Mouse (Mus musculus): ENCODE results near the gene Rbm5.

DNA sequence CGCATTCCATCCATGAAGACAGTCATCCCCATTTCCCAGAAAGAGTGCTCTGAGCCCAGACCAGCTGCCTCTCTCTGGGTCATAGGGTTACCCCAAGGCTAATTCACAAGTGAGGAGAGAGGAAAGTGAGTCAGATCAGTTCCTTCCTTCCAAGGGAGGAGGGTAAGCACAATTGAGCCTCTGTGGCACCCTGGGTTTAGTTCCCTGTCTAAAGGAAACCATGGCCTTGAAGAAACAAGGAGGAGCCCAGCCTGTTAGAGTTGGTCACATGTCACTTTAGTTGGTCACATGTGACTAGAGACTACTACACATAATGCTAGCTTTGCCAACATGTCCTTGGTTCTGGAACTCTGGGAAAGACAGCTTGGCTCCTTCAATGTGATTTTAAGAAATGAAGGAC is 46.0 kb downstream of the Rbm5 start:
- TF ChIP-seq ZC3H11A (IDR thresholded peaks at IDR 0.05; ENCODE audit: low read depth, low read length) (no peak), TBP (conservative IDR thresholded peaks at IDR 0.05; ENCODE audit: low read depth, low read length) (no peak), MAZ (IDR thresholded peaks at IDR 0.05; ENCODE audit: low read depth, low read length) (no peak), E2F4 (IDR thresholded peaks at IDR 0.05; ENCODE audit: insufficient replicate concordance, low read depth, low read length) (no peak), CTCF (conservative IDR thresholded peaks at IDR 0.05 in 1 of 2, IDR thresholded peaks at IDR 0.05 in 1 of 2; ENCODE audit: low read depth in 2 of 2, low read length in 2 of 2) (no peak), MAFK (IDR thresholded peaks at IDR 0.05; ENCODE audit: insufficient replicate concordance, low read length) (no peak), POLR2AphosphoS2 (IDR thresholded peaks at IDR 0.05; ENCODE audit: low read depth, low read length) (no peak)
